Mouse (Mus musculus) adrenal gland, adult 18-20 months (tissue): ENCODE results near the gene Pakap. TPM values are rescaled to one million over a fixed set of nuclear protein-coding genes. Genes with fewer than 3 reads are reported as not detected.

Experiments
- DNase-seq, 2 experiments: peaks; one replicate each; pipeline ENCODE4 v3.0.0; 2021 to 2022; ENCODE audit warnings: low spot score in 2 of 2
- long read RNA-seq, 2 experiments: library from polyadenylated mRNA; stranded (forward); transcript quantifications; one replicate each; pipeline ENCODE4 v2.0.0; 2021
- total RNA-seq, 2 experiments: library from RNA; stranded (reverse); gene quantifications; 1 replicate in 1 of 2; 2 replicates in 1 of 2; pipeline ENCODE4 v1.2.3; 2021

Gene Pakap
- total RNA-seq, result 10 to 100 TPM; 34.5 to 69.8 TPM
- long read RNA-seq, experiment 1, partial matches to known transcripts, result 0 of 5 reads
- long read RNA-seq, experiment 1, other reads (novel, unspliced or antisense), result 5 of 5 reads
- long read RNA-seq, experiment 2, partial matches to known transcripts, result 37 of 77 reads
- long read RNA-seq, experiment 2, other reads (novel, unspliced or antisense), result 40 of 77 reads

DNA sequence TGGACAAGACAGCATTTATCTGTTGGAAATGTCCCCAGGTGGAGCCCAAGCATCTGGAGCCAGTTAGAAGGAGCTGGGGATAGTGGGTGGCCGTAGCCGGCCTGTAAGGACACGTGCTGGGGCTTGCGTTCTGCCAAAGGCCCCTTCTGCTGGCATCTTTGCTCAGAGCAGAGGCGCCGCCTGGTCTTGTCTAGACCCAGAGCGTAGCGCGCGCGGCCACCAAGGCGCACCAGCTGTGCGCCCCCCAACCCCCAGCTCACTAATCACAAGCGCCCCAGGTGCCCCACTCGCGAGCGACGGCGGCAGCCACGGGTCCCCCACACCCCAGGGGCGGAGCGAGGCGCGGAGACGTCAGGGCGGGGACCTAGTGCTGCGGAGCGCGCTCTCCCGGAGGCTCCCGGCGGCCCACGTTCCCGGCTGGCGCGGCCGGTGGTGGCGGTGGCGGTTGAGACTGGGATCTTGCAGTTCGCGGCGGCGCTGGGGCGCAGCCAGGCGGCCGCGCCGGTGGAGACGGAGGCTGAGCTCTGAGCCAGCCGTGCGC lies at the start of gene Pakap:
Gene Pakap (plus strand): TSS at position 514 of the 541 bp plus-strand sequence.
- DNase-seq, result peak; percentile 63 to 72

DNA sequence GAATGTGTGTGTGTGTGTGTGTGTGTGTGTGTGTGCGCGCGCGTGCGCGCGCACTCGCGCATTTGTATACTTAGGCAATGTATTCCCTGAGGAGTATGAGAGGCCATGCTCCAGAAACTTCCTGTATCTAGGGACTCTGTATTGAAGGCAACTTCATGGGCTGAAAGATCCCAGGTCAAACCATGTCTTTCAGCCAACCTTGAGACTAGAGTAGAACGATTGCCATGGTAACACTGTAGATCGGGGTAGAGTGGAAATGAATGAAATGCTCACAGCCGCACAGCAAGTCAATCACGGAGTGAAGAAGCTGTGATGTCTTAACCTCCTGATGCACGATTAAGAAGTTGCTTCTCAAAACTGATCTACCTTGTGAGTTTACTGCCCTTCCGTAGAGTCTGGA lies 44.5 kb upstream of the Pakap start:
- no peak for DNase-seq

DNA sequence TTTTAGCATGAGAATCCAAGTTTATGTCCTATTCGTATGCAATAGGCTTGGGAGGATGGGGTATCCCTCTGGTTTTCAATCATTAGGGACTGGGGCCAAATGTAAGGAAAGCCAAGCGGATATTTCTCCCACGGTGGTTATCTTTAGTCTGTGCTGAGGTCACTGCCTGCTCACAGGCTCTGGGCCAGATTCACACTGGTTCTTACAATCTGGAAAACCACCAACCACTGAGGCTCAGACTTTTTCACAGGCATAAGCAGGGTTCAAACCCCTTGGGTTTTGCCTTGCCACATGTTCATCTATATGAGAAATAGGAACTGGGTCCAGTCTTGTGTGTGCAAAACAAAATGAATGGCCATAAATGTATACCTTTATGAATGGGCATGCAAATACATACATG lies 43.5 kb upstream of the Pakap start:
- no peak for DNase-seq

DNA sequence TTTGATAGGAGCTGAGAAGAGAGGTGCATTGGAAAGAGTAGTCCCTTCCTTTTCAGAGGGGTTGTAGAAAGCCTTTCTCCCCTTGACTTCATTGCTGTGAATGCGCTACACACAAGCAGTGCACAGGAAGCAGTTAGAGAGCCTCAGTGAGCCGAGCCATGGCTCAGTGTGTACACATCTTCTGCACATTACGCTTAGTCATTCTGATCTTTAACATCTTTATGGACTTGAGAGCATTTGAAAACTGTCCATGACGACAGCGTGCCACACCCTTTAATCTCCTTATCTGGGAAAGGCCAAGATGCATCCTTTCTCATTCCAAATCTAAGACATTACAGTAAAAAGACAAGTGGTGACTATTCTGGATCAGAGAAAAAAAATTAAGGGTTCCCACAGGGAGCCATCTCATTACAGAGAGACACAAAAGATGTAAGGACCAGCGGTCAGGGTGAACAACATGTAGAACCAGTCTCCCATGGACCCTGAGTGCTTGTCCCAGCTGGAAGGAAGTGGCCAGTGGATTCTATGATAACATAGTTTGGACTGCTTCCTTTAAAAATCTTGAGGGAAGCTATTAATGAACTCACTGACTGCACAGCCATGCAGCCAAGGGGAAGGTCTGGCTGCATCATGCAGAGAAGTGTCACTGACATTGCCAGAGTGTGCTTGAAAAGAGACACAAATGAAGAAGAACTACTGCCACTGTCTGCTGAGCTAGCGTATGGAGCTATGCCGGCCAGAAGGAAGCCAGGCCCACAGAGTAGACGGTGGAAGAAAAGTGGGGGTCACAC lies 42.6 kb upstream of the Pakap start:
- no peak for DNase-seq

DNA sequence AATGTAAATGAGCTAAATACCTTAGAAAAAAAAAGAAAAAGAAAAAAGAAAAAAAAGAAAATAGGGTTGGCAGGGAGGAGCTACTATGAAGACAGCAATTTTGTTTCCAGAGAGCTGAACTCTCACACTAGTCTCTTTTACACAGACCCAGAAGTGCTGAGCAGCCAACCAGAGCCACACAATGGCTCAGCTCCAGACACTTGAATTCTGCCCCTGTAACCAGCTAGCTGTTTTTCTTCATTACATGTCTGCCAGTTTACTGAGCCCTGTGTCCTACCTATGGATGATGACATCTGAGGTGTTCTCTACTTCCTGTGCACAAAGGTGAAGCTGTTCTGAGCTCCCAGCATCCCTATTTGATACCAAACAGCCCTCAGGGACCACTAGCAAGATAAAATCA lies 39.7 kb upstream of the Pakap start:
- DNase-seq, result no peak

DNA sequence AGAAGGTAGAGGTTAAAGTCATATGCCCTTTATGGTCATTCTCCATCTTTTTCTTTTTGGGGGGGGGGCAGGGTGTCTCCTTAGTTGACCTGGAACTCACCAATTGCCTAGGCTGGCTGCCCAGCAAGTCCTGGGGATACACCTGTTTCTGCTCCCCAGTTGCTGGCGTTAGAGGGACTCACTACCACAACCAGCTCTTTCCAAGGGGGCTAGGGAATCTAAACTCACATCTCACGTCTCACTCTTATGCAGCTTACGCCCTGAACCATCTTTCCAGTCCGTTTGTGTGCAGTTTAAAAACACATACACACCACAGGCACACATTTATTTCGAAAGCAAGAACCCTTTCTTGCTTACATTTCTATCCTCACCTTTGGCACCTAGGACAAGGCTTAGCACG lies 34.3 kb upstream of the Pakap start:
- no peak for DNase-seq

DNA sequence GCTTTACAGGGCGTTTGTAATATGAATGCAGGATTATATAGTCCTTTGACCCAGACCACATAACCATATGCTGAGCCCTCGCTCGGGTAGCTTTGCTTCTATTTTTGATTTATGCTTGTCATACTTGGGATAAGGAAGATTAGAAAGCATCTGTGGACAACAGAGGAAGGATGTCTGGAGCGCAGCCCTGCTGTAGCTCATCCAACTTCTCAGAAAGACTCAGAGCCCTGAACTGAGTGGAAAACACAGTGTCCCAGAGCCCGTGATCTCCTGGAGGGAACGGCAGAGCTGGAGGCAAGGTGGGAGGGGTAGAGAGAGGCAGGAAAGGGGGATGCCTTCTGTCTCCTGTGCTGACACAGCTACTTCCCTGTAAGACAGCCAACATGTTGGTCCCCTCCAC lies 33.7 kb upstream of the Pakap start:
- no peak for DNase-seq

DNA sequence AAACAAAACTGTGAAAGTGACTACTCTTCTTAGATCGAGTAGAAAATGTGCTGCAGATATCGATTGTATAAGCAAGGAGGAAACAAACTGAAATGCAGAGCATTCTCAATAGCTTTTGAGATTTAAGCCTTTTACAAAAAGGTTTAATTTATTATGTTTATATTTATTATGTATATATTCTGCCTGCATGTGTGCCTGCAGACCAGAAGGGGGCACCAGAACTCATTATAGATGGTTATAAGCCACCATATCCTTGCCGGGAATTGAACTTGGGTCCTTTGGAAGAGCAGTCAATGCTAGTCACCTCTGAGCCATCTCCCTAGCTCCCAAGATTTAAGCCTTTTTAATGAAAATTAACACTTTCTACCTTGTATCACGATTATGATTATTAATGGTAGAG lies 32.9 kb upstream of the Pakap start:
- DNase-seq, result no peak

DNA sequence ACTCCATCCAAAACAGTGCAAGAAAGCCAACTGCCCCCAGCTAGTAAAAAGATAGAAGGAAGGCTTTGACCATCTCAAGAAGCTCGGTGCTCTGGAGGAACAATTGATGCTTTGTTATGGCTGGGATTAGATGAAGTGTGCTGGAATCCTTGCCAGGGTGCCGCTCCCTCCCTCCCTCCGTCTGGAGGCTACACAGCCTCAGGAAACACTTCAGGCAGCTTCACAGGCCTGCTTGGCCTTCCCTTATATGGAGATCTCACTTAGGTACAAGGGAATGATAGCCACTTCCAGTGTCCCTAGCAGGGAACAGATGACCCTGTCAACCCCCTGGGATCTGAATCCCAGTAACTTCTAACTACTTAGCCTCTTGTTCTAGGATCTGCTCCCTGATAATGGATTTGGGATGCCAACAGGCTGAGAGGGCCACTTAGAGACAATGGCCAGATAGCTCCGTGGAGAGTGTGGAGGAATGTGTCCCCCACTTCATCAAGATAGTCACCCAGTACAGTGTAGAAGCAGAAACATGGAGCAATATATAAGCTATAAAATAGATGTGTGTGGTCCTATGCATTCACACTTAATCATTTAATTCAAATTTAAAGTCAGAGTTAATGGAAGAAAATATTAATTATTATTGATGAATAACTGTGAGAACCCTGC lies 29.8 kb upstream of the Pakap start:
- DNase-seq, result no peak

DNA sequence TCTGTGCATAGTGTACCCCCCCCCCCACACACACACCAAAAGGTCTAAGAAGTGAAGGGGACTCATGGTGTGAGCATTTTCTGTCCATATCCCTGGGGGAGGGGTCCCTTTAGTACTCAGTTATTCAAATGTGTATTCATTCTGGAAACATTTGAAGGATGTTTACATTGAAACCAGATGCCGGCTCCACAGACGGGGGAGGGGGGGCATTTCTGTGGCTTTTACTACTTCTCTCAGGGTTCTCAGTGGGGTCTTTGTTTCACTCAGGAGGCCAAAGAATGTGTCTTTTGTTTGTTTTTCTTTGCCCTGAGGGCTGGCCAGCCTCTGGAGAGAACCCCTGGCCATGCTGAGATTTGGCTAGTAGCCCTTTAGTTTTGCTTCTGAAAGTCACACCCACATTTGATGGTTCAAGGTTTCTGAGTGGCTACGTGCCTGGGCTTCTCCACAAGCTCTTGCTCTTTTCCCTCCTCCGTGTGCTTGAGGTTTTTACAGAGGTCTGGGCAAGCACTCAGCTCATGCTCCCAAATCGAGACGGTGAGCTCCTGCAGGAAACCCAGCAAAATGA lies 24.2 kb upstream of the Pakap start:
- no peak for DNase-seq

DNA sequence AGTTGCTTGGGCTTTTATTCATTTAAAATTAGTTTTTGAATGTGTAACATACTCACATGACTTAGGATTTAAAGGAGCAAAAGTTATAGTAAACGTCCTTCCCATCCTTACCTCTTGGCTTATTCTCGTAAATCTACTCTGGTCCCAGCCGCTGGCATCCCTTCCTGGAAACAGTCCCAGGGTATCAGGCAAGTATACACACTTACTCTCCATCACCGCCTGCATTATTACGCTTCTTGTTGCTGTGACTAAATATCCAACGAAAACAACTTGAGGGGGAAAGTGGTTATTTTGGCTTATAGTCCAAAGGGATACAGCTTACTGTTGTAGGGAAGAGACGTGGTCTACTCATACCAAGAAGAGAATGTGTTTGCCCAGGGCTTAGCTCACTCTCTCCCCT lies 20.2 kb upstream of the Pakap start:
- no peak for DNase-seq

DNA sequence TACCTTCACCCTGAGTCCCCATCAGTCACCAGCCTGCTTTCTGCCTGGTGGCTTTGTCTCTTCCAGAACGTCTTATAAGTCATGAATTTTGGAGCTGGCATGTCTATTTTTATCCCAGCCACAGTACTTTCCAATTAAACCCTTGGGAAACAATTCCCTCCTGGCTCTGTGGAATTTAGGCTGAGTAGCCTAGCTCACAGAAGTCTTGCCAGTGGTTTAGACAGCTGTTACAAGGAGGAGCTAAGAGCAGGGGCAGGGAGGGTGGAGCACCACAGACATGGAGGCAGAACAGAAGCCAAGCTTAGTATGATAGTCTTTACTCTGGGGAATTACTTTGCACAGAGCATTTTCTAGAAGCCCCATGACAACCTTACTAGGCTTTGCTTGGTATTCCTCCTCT lies 17.8 kb upstream of the Pakap start:
- DNase-seq, result no peak

DNA sequence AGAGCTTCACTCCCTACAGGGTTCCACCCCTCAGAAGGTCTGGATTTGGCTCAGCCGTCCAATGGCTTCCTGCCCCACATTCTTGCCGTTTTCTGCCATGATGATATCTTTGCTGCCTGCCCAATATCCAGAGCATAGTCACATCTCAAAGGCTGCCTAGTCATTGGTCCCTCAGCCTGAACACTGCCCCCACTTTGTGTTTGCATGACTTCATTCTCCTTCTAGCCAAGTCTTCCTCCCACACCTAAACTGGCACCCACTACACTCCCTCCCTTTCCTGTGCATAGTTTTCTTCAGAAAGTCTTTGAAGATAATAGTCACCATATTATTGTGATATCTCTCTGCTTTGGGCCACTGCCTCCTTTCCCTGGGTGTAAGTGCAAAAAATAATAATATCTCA lies 10.9 kb upstream of the Pakap start:
- no peak for DNase-seq

DNA sequence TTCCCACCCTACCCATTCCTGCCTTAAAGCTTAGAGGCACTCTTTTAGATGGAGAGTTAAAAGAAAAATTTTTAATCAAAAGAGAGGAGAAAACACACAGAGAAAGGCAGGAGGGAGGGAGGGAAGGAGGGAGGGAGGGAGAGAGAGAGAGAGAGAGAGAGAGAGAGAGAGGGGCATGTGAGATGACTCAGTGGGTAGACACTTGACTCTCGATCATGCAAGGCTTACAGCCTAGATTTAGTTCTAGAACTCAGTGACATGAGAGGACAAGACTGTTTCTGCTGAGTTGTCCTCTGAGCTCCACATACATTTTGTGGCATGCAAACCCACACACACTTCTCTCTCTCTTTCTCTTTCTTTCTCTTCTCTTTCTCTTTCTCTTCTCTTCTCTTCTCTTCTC lies 8.5 kb upstream of the Pakap start:
- DNase-seq, result no peak

DNA sequence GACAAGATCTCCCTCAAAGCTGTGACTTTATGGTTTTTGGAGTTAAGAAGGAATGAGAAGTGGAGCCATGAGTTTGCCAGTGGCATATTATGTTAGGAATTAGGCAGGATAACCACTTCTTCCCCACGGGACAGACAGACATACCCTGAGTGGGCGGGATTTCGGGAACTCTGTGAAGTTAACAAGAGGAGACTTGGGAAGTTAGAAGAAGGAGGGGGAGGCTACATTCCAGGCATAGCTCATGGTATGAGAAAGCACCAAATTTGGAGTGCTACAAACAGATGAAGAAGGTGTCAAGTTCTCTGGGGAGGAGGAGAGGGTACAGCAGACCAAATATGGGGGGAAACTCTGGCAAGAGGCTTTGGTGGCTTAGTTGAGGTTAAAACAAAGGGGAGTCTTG lies 8.0 kb upstream of the Pakap start:
- no peak for DNase-seq

DNA sequence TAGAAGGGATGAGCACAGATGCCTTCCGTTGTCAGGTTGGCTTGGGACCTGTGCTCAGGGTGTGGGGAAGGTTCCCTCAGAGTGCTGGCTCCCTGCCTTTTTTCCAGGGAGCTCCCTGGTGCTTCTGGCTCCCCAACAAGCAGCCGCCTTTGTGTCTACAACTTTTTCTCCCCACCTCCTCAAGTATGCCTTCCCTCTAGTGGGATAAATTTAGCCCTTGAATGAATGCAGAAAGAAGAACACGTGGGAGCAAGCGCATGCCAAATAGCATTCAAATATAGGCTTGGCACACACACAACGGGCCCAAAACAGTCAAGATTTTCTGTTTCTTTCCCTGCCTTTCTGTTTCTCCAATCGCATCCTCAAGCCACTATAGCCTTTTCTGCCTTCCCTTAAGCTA lies 6.9 kb upstream of the Pakap start:
- no peak for DNase-seq

DNA sequence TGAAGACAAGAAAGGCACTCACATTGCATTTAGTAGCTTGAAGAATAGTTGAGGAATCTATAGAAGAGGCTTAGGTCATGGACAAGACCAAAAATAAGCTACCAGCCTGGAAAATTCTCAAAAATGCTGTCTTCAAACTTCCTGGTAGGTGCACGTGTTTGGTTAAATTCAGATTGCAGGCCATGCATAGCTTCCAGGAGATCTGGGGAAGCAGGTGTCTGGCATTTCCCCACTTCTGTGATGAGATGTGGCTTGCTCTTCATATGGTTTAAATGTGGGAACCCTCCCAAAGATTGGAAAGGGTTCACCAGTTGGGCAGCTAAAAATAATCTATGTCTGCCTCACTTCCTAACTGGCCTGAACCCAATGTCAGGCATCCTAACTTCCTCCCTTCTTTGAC lies 2.7 kb upstream of the Pakap start:
- no peak for DNase-seq

DNA sequence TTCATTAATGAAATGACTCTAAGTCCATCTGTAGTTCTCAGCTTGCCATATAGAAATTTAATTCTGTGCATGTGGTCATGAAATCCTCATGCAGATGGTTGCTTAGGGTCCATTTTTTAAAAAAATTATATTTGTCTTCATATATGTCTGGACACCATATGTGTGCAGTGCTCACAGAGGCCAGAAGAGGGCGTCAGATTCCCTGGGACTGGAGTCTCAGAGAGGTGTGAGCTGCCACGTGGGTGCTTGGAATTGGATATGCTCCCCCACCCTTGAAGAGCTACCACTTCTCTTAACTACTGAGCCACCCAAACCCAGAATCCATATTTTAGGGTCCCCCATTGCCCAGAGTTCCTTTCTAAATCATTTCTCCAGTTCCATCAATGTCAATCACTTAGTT lies 2.2 kb upstream of the Pakap start:
- no peak for DNase-seq

DNA sequence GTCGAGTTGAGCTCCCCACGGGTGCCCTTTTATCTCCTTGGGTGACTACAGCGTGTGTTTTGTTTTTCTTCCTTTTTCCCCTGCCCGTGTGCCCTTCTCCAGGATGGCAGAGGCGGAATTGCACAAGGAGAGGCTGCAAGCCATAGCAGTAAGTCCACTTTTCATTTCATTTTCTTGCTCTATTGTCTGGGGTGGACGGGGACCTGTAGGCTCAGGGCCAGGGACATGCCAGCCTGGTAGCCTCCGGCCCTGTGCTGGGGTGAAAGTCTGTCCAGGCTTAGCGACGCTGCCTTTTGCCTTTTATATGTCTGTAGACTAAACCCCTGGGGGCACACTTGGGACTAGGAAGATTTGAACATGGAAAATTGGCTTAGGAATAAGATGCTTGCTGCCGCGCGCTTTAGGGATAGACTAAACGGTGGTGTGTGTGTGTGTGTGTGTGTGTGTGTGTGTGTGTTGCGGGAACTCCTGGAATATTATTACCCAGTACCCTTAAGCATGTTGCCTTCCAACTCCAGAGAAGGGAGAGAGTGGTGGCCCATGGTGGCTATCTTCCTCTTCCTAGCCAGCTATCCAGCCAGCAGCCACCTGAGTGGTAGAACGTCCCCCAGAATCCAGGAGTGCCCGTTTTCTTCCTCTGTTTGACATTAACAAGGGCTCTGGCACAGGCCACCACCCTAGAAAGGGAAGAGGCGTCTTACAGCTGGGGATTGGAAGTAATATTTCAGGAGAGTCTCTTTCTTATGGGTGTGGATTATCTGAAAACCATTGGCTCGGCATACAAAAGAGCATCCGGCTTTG lies 489 bp downstream of the Pakap start:
- no peak for DNase-seq

DNA sequence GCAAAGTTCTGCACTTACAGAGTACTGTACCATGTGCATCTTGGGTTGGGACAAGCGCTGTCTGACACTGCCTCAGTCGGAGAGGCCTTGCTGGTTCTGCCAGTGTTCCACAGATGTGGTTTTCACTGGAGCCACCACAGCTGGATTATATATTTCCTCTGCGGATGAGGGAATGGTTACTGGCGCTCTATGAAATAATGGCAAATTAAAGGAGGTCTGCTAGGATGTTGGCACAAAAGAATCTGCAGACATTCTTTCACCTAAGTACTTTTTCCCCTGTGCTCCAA lies 1.0 kb downstream of the Pakap start:
- DNase-seq, result no peak

DNA sequence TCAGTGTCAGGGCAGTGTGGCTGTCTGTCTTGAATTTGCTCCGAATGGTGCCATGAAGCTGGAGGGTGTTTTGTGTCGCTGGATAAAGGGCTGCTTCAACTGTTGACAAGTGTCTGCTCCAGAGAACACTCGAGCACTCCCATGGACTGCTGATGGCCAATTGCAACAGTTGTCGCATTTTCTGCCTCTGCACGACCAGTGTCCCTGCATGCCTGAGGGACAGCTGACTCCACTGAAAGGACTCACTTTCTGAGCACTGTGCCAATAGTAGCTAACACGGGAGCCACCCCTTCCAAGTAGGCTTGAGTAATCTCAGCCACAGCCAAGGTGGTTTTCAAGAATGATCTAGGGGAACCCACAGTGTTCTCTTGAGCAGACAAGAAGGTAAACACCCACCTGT lies 1.7 kb downstream of the Pakap start:
- no peak for DNase-seq
